Mouse (Mus musculus) embryo, embryonic 9.5 days (tissue): ENCODE data around the gene Glb1l.
A peak's percentile ranks its signal among the peaks of the same experiment; 100 is the strongest.
"Not testable (repeated sequence)": the region's sequence is repeated elsewhere in the genome, so short reads cannot be mapped to it uniquely, and the experiment has no call there.

ENCODE experiments used
- DNase-seq: peaks from one replicate; pipeline ENCODE4 v3.0.0-alpha.2; 2017; ENCODE audit errors: extremely low spot score

The Glb1l gene

GRCm38 (mm10) chr1:75210136-75211087 is at the start of gene Glb1l, which contains the start of gene Stk16:
TSS of gene Glb1l (minus strand) at chr1:75210813.
TSS of gene Stk16 (plus strand) at chr1:75210838.
- peak; percentile 95 for DNase-seq

- DNase-seq = no peak
These were observed 45.0 kb upstream of the Glb1l start for GRCm38 (mm10) chr1:75255516-75256046.

- DNase-seq = no peak
These were observed 44.0 kb upstream of the Glb1l start for GRCm38 (mm10) chr1:75254625-75255013.

- DNase-seq = peak; percentile 73
These were observed 43.4 kb upstream of the Glb1l start for GRCm38 (mm10) chr1:75253849-75254624.

GRCm38 (mm10) chr1:75253029-75253428 is 42.4 kb upstream of the Glb1l start:
- DNase-seq = no peak

GRCm38 (mm10) chr1:75252308-75252707 is 41.7 kb upstream of the Glb1l start:
- no peak for DNase-seq

- peak; percentile 74 for DNase-seq
These were observed 40.7 kb upstream of the Glb1l start for GRCm38 (mm10) chr1:75251112-75251970.

- DNase-seq = no peak
These were observed 39.9 kb upstream of the Glb1l start for GRCm38 (mm10) chr1:75250498-75250897.

GRCm38 (mm10) chr1:75248041-75248772 is 37.6 kb upstream of the Glb1l start:
- DNase-seq = no peak

- no peak for DNase-seq
These were observed 36.7 kb upstream of the Glb1l start for GRCm38 (mm10) chr1:75247071-75247930.

GRCm38 (mm10) chr1:75244836-75245235 is 34.2 kb upstream of the Glb1l start:
- DNase-seq = peak; percentile 45

- DNase-seq = no peak
These were observed 33.7 kb upstream of the Glb1l start for GRCm38 (mm10) chr1:75244175-75244826.

- no peak for DNase-seq
These were observed 32.8 kb upstream of the Glb1l start for GRCm38 (mm10) chr1:75243411-75243810.

- no peak for DNase-seq
These were observed 29.0 kb upstream of the Glb1l start for GRCm38 (mm10) chr1:75239591-75239990.

GRCm38 (mm10) chr1:75236117-75237050 is 25.8 kb upstream of the Glb1l start, which contains the start of gene Dnajb2:
TSS of gene Dnajb2 (plus strand) at chr1:75236406.
- peak; percentile 85 for DNase-seq

- DNase-seq = peak; percentile 58
These were observed 24.0 kb upstream of the Glb1l start for GRCm38 (mm10) chr1:75234606-75235005.

GRCm38 (mm10) chr1:75232489-75232888 is 21.9 kb upstream of the Glb1l start:
- not testable (repeated sequence) for DNase-seq

- no peak for DNase-seq
These were observed 21.1 kb upstream of the Glb1l start, which contains the start of gene A630095N17Rik for GRCm38 (mm10) chr1:75231664-75232152. TSS of gene A630095N17Rik (minus strand) at chr1:75232102.
